Mouse (Mus musculus): ENCODE measurements around the gene Qsox1. TPM values are rescaled to one million over a fixed set of nuclear protein-coding genes. Genes with fewer than 3 reads are reported as not detected.

The Qsox1 gene
- 47.8 and 52.0 TPM in 2 replicates for polyA plus RNA-seq (2015; fragmentation: Nextera tagmentation; extraction: Ambion mirVana)

GRCm38 (mm10) chr1:155812581-155813499, at the start of gene Qsox1:
Qsox1 (minus strand) TSS chr1:155812889.
- no peaks in the 10 kb centered on the region for H3K27me3 ChIP-seq (ENCODE audit: control insufficient read depth, insufficient read depth, low read depth, low read length)

GRCm38 (mm10) chr1:155854926-155855702, 42.4 kb upstream of the Qsox1 start:
- Histone ChIP-seq H3K4me2 (ENCODE audit: low read depth, low read length) (no peak overlapping the region), H3K4me1 (replicated peaks; ENCODE audit: control insufficient read depth, insufficient read depth, low read length) (no peaks in the 10 kb centered on the region), H3K27ac (ENCODE audit: low read length) (no peak overlapping the region), H3K27me3 (ENCODE audit: control insufficient read depth, insufficient read depth, low read depth, low read length) (no peaks in the 10 kb centered on the region), H3K9ac (ENCODE audit: low read length) (no peak overlapping the region), H3K36me3 (ENCODE audit: control insufficient read depth, insufficient read depth, low read length) (peaks cover 13% of the 10 kb centered on the region), H3K4me3 (ENCODE audit: low read length) (no peak overlapping the region), H3K9me3 (ENCODE audit: control insufficient read depth, low read length) (no peaks in the 10 kb centered on the region)
- WGBS, result 85% methylated on average over 7 of the region's 7 CpGs
- ATAC-seq (ENCODE audit: low read depth), result no peak

More at GRCm38 (mm10) chr1:155812581-155813499, at the start of gene Qsox1:
- peak within 1 kb of the TSS; percentile 67 for H3K27ac ChIP-seq (ENCODE audit: low read length)
- peaks cover 29% of the 10 kb centered on the region for H3K4me1 ChIP-seq (replicated peaks; ENCODE audit: control insufficient read depth, insufficient read depth, low read length)
- H3K9me3 ChIP-seq (ENCODE audit: control insufficient read depth, low read length), result no peaks in the 10 kb centered on the region
- WGBS, result under 1% methylated on average over 59 of the region's 67 CpGs
- peak; percentile 93 for ATAC-seq (ENCODE audit: low read depth)
- peak within 1 kb of the TSS; percentile 79 for H3K4me2 ChIP-seq (ENCODE audit: low read depth, low read length)
- peak within 1 kb of the TSS; percentile 92 for H3K4me3 ChIP-seq (ENCODE audit: low read length)
- H3K36me3 ChIP-seq (ENCODE audit: control insufficient read depth, insufficient read depth, low read length), result no peaks in the 10 kb centered on the region
- peak within 1 kb of the TSS; percentile 84 for H3K9ac ChIP-seq (ENCODE audit: low read length)

DNA sequence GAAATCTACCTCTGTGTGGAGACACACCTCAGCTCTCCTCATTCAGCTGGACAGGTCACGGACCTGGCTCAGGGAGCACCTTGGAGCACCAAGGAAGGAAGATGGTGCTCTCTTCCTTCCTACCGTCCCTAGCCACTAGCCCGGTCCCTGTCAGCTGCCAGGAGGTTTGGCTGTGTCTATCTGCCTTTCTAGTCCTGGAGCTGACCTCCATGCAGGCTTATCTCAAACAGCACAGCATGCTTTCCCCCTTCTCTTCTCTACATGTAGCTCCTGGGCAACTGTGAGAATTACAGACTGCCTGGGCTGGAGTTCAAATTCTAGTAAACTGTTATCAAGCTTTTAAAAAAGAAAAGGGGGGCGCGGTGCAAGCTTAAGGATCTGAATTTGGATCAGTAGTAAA, 40.3 kb upstream of the Qsox1 start:
- Histone ChIP-seq H3K27ac (ENCODE audit: low read length) (no peak overlapping the region), H3K4me1 (replicated peaks; ENCODE audit: control insufficient read depth, insufficient read depth, low read length) (no peaks in the 10 kb centered on the region), H3K36me3 (ENCODE audit: control insufficient read depth, insufficient read depth, low read length) (peaks cover 11% of the 10 kb centered on the region), H3K9ac (ENCODE audit: low read length) (no peak overlapping the region), H3K4me2 (ENCODE audit: low read depth, low read length) (no peak overlapping the region), H3K4me3 (ENCODE audit: low read length) (no peak overlapping the region), H3K9me3 (ENCODE audit: control insufficient read depth, low read length) (no peaks in the 10 kb centered on the region), H3K27me3 (ENCODE audit: control insufficient read depth, insufficient read depth, low read depth, low read length) (no peaks in the 10 kb centered on the region)
- no peak for ATAC-seq (ENCODE audit: low read depth)
- 90% methylated on average over 5 of the region's 5 CpGs for WGBS

DNA sequence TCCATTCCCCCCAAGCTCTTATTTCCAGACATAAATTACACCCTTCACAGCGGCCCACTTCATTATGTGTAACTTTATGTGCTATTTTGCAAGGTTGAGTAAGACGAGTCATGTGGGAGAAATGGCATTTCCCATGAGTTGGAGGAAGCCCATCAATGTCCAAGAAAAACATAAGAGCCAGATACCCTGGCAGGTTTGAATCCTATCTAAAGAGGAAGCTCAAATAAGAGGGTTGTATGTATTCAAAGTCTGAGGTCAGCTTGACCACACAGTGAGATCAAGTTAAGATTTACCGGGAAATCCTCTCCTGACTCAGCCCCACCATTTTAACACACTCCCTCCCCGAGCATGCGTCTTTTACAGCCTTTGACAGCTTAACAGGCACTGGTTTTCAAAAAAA, 31.5 kb upstream of the Qsox1 start:
- H3K36me3 ChIP-seq (ENCODE audit: control insufficient read depth, insufficient read depth, low read length), result peaks cover 22% of the 10 kb centered on the region
- ATAC-seq (ENCODE audit: low read depth), result no peak
- no peaks in the 10 kb centered on the region for H3K4me1 ChIP-seq (replicated peaks; ENCODE audit: control insufficient read depth, insufficient read depth, low read length)
- no peaks in the 10 kb centered on the region for H3K9me3 ChIP-seq (ENCODE audit: control insufficient read depth, low read length)
- H3K27me3 ChIP-seq (ENCODE audit: control insufficient read depth, insufficient read depth, low read depth, low read length), result no peaks in the 10 kb centered on the region
- H3K9ac ChIP-seq (ENCODE audit: low read length), result no peak overlapping the region
- H3K27ac ChIP-seq (ENCODE audit: low read length), result no peak overlapping the region
- H3K4me2 ChIP-seq (ENCODE audit: low read depth, low read length), result no peak overlapping the region
- H3K4me3 ChIP-seq (ENCODE audit: low read length), result no peak overlapping the region
- 60% methylated on average over 5 of the region's 5 CpGs for WGBS

GRCm38 (mm10) chr1:155843538-155843937, 30.8 kb upstream of the Qsox1 start:
- Histone ChIP-seq H3K9me3 (ENCODE audit: control insufficient read depth, low read length) (no peaks in the 10 kb centered on the region), H3K36me3 (ENCODE audit: control insufficient read depth, insufficient read depth, low read length) (peaks cover 22% of the 10 kb centered on the region), H3K4me3 (ENCODE audit: low read length) (no peak overlapping the region), H3K4me1 (replicated peaks; ENCODE audit: control insufficient read depth, insufficient read depth, low read length) (no peaks in the 10 kb centered on the region), H3K27ac (ENCODE audit: low read length) (no peak overlapping the region), H3K27me3 (ENCODE audit: control insufficient read depth, insufficient read depth, low read depth, low read length) (no peaks in the 10 kb centered on the region), H3K9ac (ENCODE audit: low read length) (no peak overlapping the region), H3K4me2 (ENCODE audit: low read depth, low read length) (no peak overlapping the region)
- no peak for ATAC-seq (ENCODE audit: low read depth)
- WGBS, result 49% methylated on average over 4 of the region's 4 CpGs

DNA sequence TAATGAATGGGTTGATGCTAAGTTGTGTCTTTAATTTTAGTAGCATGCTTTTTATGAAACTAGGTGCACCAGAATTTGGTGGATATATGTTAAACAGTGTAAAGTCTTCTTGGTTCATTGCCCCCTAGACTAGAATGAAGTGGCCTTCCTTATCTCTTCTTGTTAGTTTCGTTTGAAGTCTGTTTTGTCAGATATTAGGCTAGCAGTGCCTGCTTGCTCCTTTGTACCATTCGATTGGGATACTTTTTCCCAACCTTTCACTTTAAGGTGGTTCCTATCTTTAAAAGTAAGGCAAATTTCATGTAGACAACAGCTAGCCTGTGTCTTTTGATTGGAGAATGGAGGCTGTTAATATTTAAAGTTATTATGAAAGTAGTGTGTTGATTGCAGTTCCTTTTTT, 23.0 kb upstream of the Qsox1 start:
- 50% methylated on average over 2 of the region's 2 CpGs for WGBS
- Histone ChIP-seq H3K4me1 (replicated peaks; ENCODE audit: control insufficient read depth, insufficient read depth, low read length) (no peaks in the 10 kb centered on the region), H3K27me3 (ENCODE audit: control insufficient read depth, insufficient read depth, low read depth, low read length) (no peaks in the 10 kb centered on the region), H3K9me3 (ENCODE audit: control insufficient read depth, low read length) (no peaks in the 10 kb centered on the region), H3K36me3 (ENCODE audit: control insufficient read depth, insufficient read depth, low read length) (no peaks in the 10 kb centered on the region), H3K4me2 (ENCODE audit: low read depth, low read length) (no peak overlapping the region), H3K4me3 (ENCODE audit: low read length) (no peak overlapping the region), H3K9ac (ENCODE audit: low read length) (no peak overlapping the region), H3K27ac (ENCODE audit: low read length) (no peak overlapping the region)
- no peak for ATAC-seq (ENCODE audit: low read depth)

DNA sequence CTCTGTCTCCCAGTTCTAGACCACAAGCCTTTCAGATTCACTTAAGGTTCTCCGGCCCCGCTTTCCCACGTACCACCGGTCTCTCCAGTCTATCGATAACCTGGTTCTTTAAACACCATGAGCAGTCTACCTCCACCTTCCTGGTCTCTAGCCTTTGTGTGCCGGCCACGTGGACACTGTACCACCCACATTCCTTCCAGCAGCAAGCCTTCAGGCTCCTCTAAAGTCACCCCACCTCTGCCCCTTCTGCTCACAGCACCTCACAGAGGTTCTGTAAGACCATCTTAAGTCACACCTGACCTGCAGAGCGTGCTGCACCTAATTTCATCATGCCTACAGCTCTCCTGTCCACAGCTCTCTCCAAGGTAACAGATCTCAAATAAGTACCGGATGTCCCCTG, 20.9 kb upstream of the Qsox1 start:
- no peak for ATAC-seq (ENCODE audit: low read depth)
- H3K4me3 ChIP-seq (ENCODE audit: low read length), result no peak overlapping the region
- H3K9me3 ChIP-seq (ENCODE audit: control insufficient read depth, low read length), result no peaks in the 10 kb centered on the region
- H3K9ac ChIP-seq (ENCODE audit: low read length), result no peak overlapping the region
- no peaks in the 10 kb centered on the region for H3K36me3 ChIP-seq (ENCODE audit: control insufficient read depth, insufficient read depth, low read length)
- 76% methylated on average over 9 of the region's 9 CpGs for WGBS
- no peaks in the 10 kb centered on the region for H3K4me1 ChIP-seq (replicated peaks; ENCODE audit: control insufficient read depth, insufficient read depth, low read length)
- H3K27ac ChIP-seq (ENCODE audit: low read length), result no peak overlapping the region
- no peak overlapping the region for H3K4me2 ChIP-seq (ENCODE audit: low read depth, low read length)
- no peaks in the 10 kb centered on the region for H3K27me3 ChIP-seq (ENCODE audit: control insufficient read depth, insufficient read depth, low read depth, low read length)

DNA sequence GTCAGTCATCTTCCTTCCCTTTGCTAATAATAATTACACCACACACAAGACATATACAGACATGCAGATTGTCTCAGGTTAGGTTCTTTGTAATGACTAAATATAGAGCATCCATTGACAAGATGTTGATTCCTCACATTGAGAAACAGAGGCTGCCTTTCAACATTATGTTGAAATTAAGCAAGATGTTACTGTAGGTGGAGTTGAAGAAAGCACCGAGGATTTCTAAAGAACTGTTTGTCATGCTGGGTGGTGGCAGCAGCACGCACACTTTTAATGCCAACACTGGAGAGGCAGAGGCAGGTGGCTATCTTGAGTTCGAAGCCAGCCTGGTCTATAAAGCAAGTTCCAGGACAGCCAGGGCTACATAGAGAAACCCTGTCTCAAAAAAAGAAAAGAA, 19.3 kb upstream of the Qsox1 start:
- H3K4me3 ChIP-seq (ENCODE audit: low read length), result no peak overlapping the region
- H3K9ac ChIP-seq (ENCODE audit: low read length), result no peak overlapping the region
- no peaks in the 10 kb centered on the region for H3K27me3 ChIP-seq (ENCODE audit: control insufficient read depth, insufficient read depth, low read depth, low read length)
- no peaks in the 10 kb centered on the region for H3K36me3 ChIP-seq (ENCODE audit: control insufficient read depth, insufficient read depth, low read length)
- H3K9me3 ChIP-seq (ENCODE audit: control insufficient read depth, low read length), result no peaks in the 10 kb centered on the region
- H3K4me2 ChIP-seq (ENCODE audit: low read depth, low read length), result no peak overlapping the region
- no peaks in the 10 kb centered on the region for H3K4me1 ChIP-seq (replicated peaks; ENCODE audit: control insufficient read depth, insufficient read depth, low read length)
- no peak for ATAC-seq (ENCODE audit: low read depth)
- H3K27ac ChIP-seq (ENCODE audit: low read length), result no peak overlapping the region
- 82% methylated on average over 3 of the region's 3 CpGs for WGBS

- 43% methylated on average over 6 of the region's 6 CpGs for WGBS
- H3K4me2 ChIP-seq (ENCODE audit: low read depth, low read length), result no peak overlapping the region
- no peak overlapping the region for H3K9ac ChIP-seq (ENCODE audit: low read length)
- H3K4me3 ChIP-seq (ENCODE audit: low read length), result no peak overlapping the region
- H3K36me3 ChIP-seq (ENCODE audit: control insufficient read depth, insufficient read depth, low read length), result no peaks in the 10 kb centered on the region
- H3K27me3 ChIP-seq (ENCODE audit: control insufficient read depth, insufficient read depth, low read depth, low read length), result no peaks in the 10 kb centered on the region
- H3K4me1 ChIP-seq (replicated peaks; ENCODE audit: control insufficient read depth, insufficient read depth, low read length), result no peaks in the 10 kb centered on the region
- no peak for ATAC-seq (ENCODE audit: low read depth)
- H3K9me3 ChIP-seq (ENCODE audit: control insufficient read depth, low read length), result no peaks in the 10 kb centered on the region
- H3K27ac ChIP-seq (ENCODE audit: low read length), result no peak overlapping the region
Measured at GRCm38 (mm10) chr1:155830861-155831260, 18.2 kb upstream of the Qsox1 start.
